Mouse (Mus musculus): ENCODE measurements around the gene Idi2.
"Not testable (repeated sequence)": the region's sequence is repeated elsewhere in the genome, so short reads cannot be mapped to it uniquely, and the experiment has no call there.

Gene Idi2

DNA sequence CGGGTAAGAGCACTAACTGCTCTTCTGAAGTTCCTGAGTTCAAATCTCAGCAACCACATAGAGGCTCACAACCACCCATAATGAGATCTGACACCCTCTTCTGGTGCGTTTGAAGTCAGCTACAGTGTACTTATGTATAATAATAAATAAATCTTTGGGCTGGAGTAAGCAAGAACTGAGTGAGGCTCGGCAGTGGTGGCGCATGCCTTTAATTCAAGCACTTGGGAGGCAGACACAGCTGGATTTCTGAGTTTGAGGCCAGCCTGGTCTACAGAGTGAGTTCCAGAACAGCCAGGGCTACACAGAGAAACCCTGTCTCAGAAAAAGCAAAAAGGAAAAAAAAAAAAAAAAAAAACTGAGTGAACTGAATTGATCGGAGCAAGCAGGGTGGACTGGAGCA, 44.6 kb downstream of the Idi2 start:
- not testable (repeated sequence) for DNase-seq (ENCODE audit: low spot score in 2 of 2)

DNA sequence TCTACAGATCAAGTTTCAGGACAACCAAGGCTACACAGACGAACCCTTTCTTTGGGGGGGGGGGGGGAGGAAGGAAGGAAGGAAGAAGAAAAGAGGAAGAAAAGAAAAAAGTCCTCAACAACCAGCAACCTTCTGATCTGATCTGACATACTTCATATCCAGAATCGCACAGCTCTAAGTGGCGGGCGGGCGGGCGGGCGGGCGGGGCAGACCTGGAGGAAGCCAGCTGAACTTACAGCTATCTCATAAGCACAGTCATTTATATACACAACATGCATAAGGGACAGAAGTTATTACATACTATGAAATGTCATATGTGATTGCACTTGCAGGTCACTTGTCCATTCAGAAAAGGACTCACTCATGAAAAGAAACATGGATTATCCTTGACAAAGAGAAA, 46.8 kb downstream of the Idi2 start:
- no peak for DNase-seq (ENCODE audit: low spot score in 2 of 2)

DNA sequence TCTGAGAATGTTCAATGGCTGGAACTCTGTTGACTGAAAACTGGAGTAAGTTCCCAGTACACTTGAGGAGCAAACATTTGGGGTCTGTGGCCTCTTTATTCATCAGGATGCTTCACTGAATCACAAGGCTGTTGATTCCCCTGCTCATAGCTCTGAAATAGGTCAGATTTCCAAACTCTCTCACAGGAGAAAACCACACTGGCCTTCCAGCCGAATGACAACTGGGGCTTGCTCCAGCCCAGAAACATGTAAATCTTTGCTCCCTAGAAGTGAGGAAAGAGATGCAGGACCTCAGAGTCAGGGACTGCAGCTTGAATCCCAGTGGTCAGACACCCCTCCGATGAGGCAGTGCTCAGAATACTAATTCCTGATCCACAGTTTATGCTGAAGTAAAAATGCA, 50.6 kb downstream of the Idi2 start:
- no peak for DNase-seq (ENCODE audit: low spot score in 2 of 2)

Data from spleen, postnatal 36 days (tissue).